ENCODE assay signal across 8 mouse cellular contexts in genomic region chr11:53849588-53850320, GRCm38 (mm10). TPM values are rescaled to one million over a fixed set of nuclear protein-coding genes. Genes with fewer than 3 reads are reported as not detected.
DNase-seq lines count a peak whose midpoint lies in the region; ATAC-seq and TF ChIP-seq lines count a peak whose summit lies in the region.

No protein-coding gene starts in this region.

- H3K27ac ChIP-seq in bone marrow macrophage, adult 2 months (ENCODE audit: insufficient read depth, low read depth, low read length): no peak overlapping the region
- 0 out of 2 replicates have a peak overlapping the region, but pooled peaks have one; percentile 25 for H3K27ac ChIP-seq in embryonic facial prominence, embryonic 15.5 days (replicated peaks)
- 0 out of 2 replicates have a peak overlapping the region, but pooled peaks have one; percentile 42 for H3K27ac ChIP-seq in heart, embryonic 10.5 days
- H3K27ac ChIP-seq in kidney, embryonic 15.5 days: no peak overlapping the region
- H3K27ac ChIP-seq in liver, embryonic 14.5 days: no peak overlapping the region
- no peak overlapping the region for H3K27ac ChIP-seq in neural tube, embryonic 11.5 days (ENCODE audit: low read depth, low read length)
- H3K27ac ChIP-seq in stomach, embryonic 16.5 days (ENCODE audit: low read length): peak overlapping the region; percentile 60; the same call in 1 of the 2 replicates

- H3K36me3 ChIP-seq in C2C12 (ENCODE audit: control insufficient read depth, insufficient read depth): no peaks in the 10 kb centered on the region
- no peaks in the 10 kb centered on the region for H3K36me3 ChIP-seq in embryonic facial prominence, embryonic 15.5 days
- H3K36me3 ChIP-seq in heart, embryonic 10.5 days: no peaks in the 10 kb centered on the region
- no peaks in the 10 kb centered on the region for H3K36me3 ChIP-seq in kidney, embryonic 15.5 days
- no peaks in the 10 kb centered on the region for H3K36me3 ChIP-seq in liver, embryonic 14.5 days (replicated peaks; ENCODE audit: control insufficient read depth, insufficient read depth, low read depth)
- H3K36me3 ChIP-seq in neural tube, embryonic 11.5 days (ENCODE audit: control insufficient read depth, insufficient read depth, low read length): no peaks in the 10 kb centered on the region
- H3K36me3 ChIP-seq in stomach, embryonic 16.5 days (ENCODE audit: control insufficient read depth, insufficient read depth, low read length): no peaks in the 10 kb centered on the region

- peak; percentile 89 for DNase-seq in heart, embryonic 10.5 days (ENCODE audit: low spot score)
- DNase-seq in liver, embryonic 14.5 days (ENCODE audit: low read depth in 3 of 3, low spot score in 3 of 3): peak; percentile 24 to 30 (median 25)
- peak; percentile 81 for DNase-seq in neural tube, embryonic 11.5 days (ENCODE audit: low spot score)

- H3K79me3 ChIP-seq in C2C12 (ENCODE audit: low read depth): no peaks in the 10 kb centered on the region

- no peaks in the 10 kb centered on the region for H3K4me1 ChIP-seq in bone marrow macrophage, adult 2 months (ENCODE audit: control insufficient read depth, insufficient read depth, low read length)
- H3K4me1 ChIP-seq in embryonic facial prominence, embryonic 15.5 days: 0 out of 2 replicates have a peak, but pooled peaks cover 5% of the 10 kb centered on the region
- peaks cover 5% of the 10 kb centered on the region; the same call in 1 of the 2 replicates for H3K4me1 ChIP-seq in heart, embryonic 10.5 days
- peaks cover 9% of the 10 kb centered on the region; the same call in 1 of the 2 replicates for H3K4me1 ChIP-seq in kidney, embryonic 15.5 days
- no peaks in the 10 kb centered on the region; a peak in 2 of 4 replicates for H3K4me1 ChIP-seq in liver, embryonic 14.5 days (replicated peaks; ENCODE audit: control insufficient read depth in 2 of 2, insufficient read depth in 2 of 2, low read length in 1 of 2)
- no peaks in the 10 kb centered on the region for H3K4me1 ChIP-seq in neural tube, embryonic 11.5 days (ENCODE audit: control insufficient read depth, insufficient read depth, low read length)
- H3K4me1 ChIP-seq in stomach, embryonic 16.5 days (ENCODE audit: control insufficient read depth, insufficient read depth, low read length): peaks cover 18% of the 10 kb centered on the region

- H3K4me2 ChIP-seq in embryonic facial prominence, embryonic 15.5 days (replicated peaks): peak overlapping the region; percentile 21; the same call in 1 of the 2 replicates
- peak overlapping the region; percentile 35; the same call in 1 of the 2 replicates for H3K4me2 ChIP-seq in kidney, embryonic 15.5 days
- no peak overlapping the region; the same call in 1 of the 2 replicates for H3K4me2 ChIP-seq in liver, embryonic 14.5 days (ENCODE audit: low read depth)
- H3K4me2 ChIP-seq in neural tube, embryonic 11.5 days (ENCODE audit: low read depth): no peak overlapping the region
- peak overlapping the region; percentile 9; the same call in 1 of the 2 replicates for H3K4me2 ChIP-seq in stomach, embryonic 16.5 days (ENCODE audit: low read depth, low read length)

- H3K9ac ChIP-seq in embryonic facial prominence, embryonic 15.5 days: no peak overlapping the region
- no peak overlapping the region for H3K9ac ChIP-seq in kidney, embryonic 15.5 days
- H3K9ac ChIP-seq in liver, embryonic 14.5 days (replicated peaks): no peak overlapping the region
- H3K9ac ChIP-seq in neural tube, embryonic 11.5 days (ENCODE audit: low read length): no peak overlapping the region
- H3K9ac ChIP-seq in stomach, embryonic 16.5 days (ENCODE audit: low read length): 0 out of 2 replicates have a peak overlapping the region, but pooled peaks have one; percentile 32

- H3K79me2 ChIP-seq in C2C12 (ENCODE audit: control insufficient read depth, insufficient read depth): no peaks in the 10 kb centered on the region

- no peak overlapping the region for H3K4me3 ChIP-seq in C2C12 (ENCODE audit: insufficient read depth, poor library complexity, severe bottlenecking)
- no peak overlapping the region for H3K4me3 ChIP-seq in bone marrow macrophage, adult 2 months (ENCODE audit: insufficient read depth, low read length)
- H3K4me3 ChIP-seq in embryonic facial prominence, embryonic 15.5 days (replicated peaks): peak overlapping the region; percentile 3; the same call in 1 of the 2 replicates
- H3K4me3 ChIP-seq in heart, embryonic 10.5 days: no peak overlapping the region
- no peak overlapping the region for H3K4me3 ChIP-seq in kidney, embryonic 15.5 days (replicated peaks)
- H3K4me3 ChIP-seq in liver, embryonic 14.5 days (ENCODE audit: insufficient read depth in 1 of 2, low read depth in 2 of 2, low read length in 2 of 2): no peak overlapping the region
- H3K4me3 ChIP-seq in neural tube, embryonic 11.5 days (ENCODE audit: low read depth, low read length): no peak overlapping the region
- H3K4me3 ChIP-seq in stomach, embryonic 16.5 days (replicated peaks; ENCODE audit: low read length): no peak overlapping the region

- no peaks in the 10 kb centered on the region for H3K27me3 ChIP-seq in C2C12 (ENCODE audit: control insufficient read depth, insufficient read depth, insufficient read length)
- no peaks in the 10 kb centered on the region for H3K27me3 ChIP-seq in embryonic facial prominence, embryonic 15.5 days
- 0 out of 2 replicates have a peak, but pooled peaks cover 4% of the 10 kb centered on the region for H3K27me3 ChIP-seq in heart, embryonic 10.5 days (ENCODE audit: insufficient read depth, poor library complexity, severe bottlenecking)
- H3K27me3 ChIP-seq in kidney, embryonic 15.5 days: no peaks in the 10 kb centered on the region
- H3K27me3 ChIP-seq in liver, embryonic 14.5 days (ENCODE audit: control insufficient read depth, insufficient read depth, low read length): no peaks in the 10 kb centered on the region
- H3K27me3 ChIP-seq in neural tube, embryonic 11.5 days (ENCODE audit: control insufficient read depth, insufficient read depth, low read length): no peaks in the 10 kb centered on the region
- no peaks in the 10 kb centered on the region for H3K27me3 ChIP-seq in stomach, embryonic 16.5 days (ENCODE audit: control insufficient read depth, insufficient read depth, low read length)

- WGBS in embryonic facial prominence, embryonic 15.5 days: 20% methylated on average over 9 of the region's 9 CpGs
- 26% methylated on average over 9 of the region's 9 CpGs for WGBS in heart, embryonic 10.5 days
- WGBS in kidney, embryonic 15.5 days: 29% methylated on average over 9 of the region's 9 CpGs
- WGBS in liver, embryonic 14.5 days (ENCODE audit: insufficient replicate concordance): 29% methylated on average over 9 of the region's 9 CpGs
- 33% methylated on average over 9 of the region's 9 CpGs for WGBS in neural tube, embryonic 11.5 days
- 30% methylated on average over 9 of the region's 9 CpGs for WGBS in stomach, embryonic 16.5 days

- H3ac ChIP-seq in C2C12 (ENCODE audit: control insufficient read depth, insufficient read length, low read depth): peak overlapping the region; percentile 51

- no peak; the same call in 1 of the 2 replicates for ATAC-seq in embryonic facial prominence, embryonic 15.5 days (ENCODE audit: insufficient number of reproducible peaks, low FRiP score, low TSS enrichment, low read depth)
- ATAC-seq in kidney, embryonic 15.5 days (replicated peaks; ENCODE audit: low FRiP score): peak; percentile 77
- ATAC-seq in liver, embryonic 14.5 days (ENCODE audit: insufficient read depth): no peak
- peak; percentile 41; the same call in 1 of the 2 replicates for ATAC-seq in neural tube, embryonic 11.5 days (ENCODE audit: insufficient read depth, low FRiP score, low TSS enrichment)
- ATAC-seq in stomach, embryonic 16.5 days (ENCODE audit: insufficient read depth, low FRiP score): peak; percentile 84

- TF ChIP-seq EP300 in liver, embryonic 14.5 days (IDR thresholded peaks at IDR 0.05; ENCODE audit: low read depth): no peak

- TF ChIP-seq POLR2A in bone marrow macrophage, adult 2 months (IDR thresholded peaks at IDR 0.05; ENCODE audit: borderline replicate concordance, low read depth, low read length): no peak

- H3K9me3 ChIP-seq in embryonic facial prominence, embryonic 15.5 days (replicated peaks): no peaks in the 10 kb centered on the region
- H3K9me3 ChIP-seq in heart, embryonic 10.5 days: no peaks in the 10 kb centered on the region
- no peaks in the 10 kb centered on the region for H3K9me3 ChIP-seq in kidney, embryonic 15.5 days (replicated peaks)
- H3K9me3 ChIP-seq in liver, embryonic 14.5 days (ENCODE audit: control insufficient read depth, low read length): no peaks in the 10 kb centered on the region
- H3K9me3 ChIP-seq in neural tube, embryonic 11.5 days (ENCODE audit: control insufficient read depth, low read length): no peaks in the 10 kb centered on the region
- H3K9me3 ChIP-seq in stomach, embryonic 16.5 days (replicated peaks; ENCODE audit: control insufficient read depth, low read length): no peaks in the 10 kb centered on the region

- peak; percentile 63 for TF ChIP-seq CTCF in C2C12 (IDR thresholded peaks at IDR 0.05; ENCODE audit: control insufficient read depth, insufficient read depth, insufficient read length)
- TF ChIP-seq CTCF in bone marrow macrophage, adult 2 months (IDR thresholded peaks at IDR 0.05; ENCODE audit: low read depth, low read length): peak; percentile 59
- TF ChIP-seq CTCF in liver, embryonic 14.5 days (IDR thresholded peaks at IDR 0.05; ENCODE audit: low read depth): peak; percentile 84

RNA-seq across cellular contexts. Expression of gene Gm12216, which starts 9.3 kb away (rescaled TPM):
- polyA plus RNA-seq in C2C12 (2012; fragmentation: generic; extraction: Trizol): 0.49 TPM
- 1.0 and 1.7 TPM in 2 replicates for polyA plus RNA-seq in bone marrow macrophage, adult 2 months (2012; ENCODE audit: insufficient read depth, insufficient read length, missing spikeins)
- 1.3 and 1.6 TPM in 2 replicates for polyA plus RNA-seq in embryonic facial prominence, embryonic 15.5 days (2015; fragmentation: Nextera tagmentation; extraction: Ambion mirVana)
- 0.15 and 0.27 TPM in 2 replicates for polyA plus RNA-seq in heart, embryonic 10.5 days (2016; fragmentation: Nextera tagmentation; extraction: Ambion mirVana)
- polyA plus RNA-seq in kidney, embryonic 15.5 days (2015; fragmentation: Nextera tagmentation; extraction: Ambion mirVana): 1.3 and 1.6 TPM in 2 replicates
- 0.15 TPM in 1 of 2 replicates, not detected in the other for polyA plus RNA-seq in liver, embryonic 14.5 days (2012; rRNA removed)
- 0.14 TPM in 1 of 2 replicates, not detected in the other for polyA plus RNA-seq in liver, embryonic 14.5 days (2014; fragmentation: Nextera tagmentation; extraction: Ambion mirVana)
- not detected in 2 replicates for polyA plus RNA-seq in neural tube, embryonic 11.5 days (2014; fragmentation: Nextera tagmentation; extraction: Ambion mirVana)
- polyA plus RNA-seq in stomach, embryonic 16.5 days (2015; fragmentation: Nextera tagmentation; extraction: Ambion mirVana): 2.0 and 2.4 TPM in 2 replicates

RNA-seq across cellular contexts. Expression of gene Slc22a5, which starts 41.7 kb away (rescaled TPM):
- polyA plus RNA-seq in C2C12 (2012; fragmentation: generic; extraction: Trizol): 2.9 TPM
- polyA plus RNA-seq in bone marrow macrophage, adult 2 months (2012; ENCODE audit: insufficient read depth, insufficient read length, missing spikeins): 11.3 and 11.7 TPM in 2 replicates
- 8.5 TPM in 2 replicates for polyA plus RNA-seq in embryonic facial prominence, embryonic 15.5 days (2015; fragmentation: Nextera tagmentation; extraction: Ambion mirVana)
- polyA plus RNA-seq in heart, embryonic 10.5 days (2016; fragmentation: Nextera tagmentation; extraction: Ambion mirVana): 7.7 and 9.9 TPM in 2 replicates
- polyA plus RNA-seq in kidney, embryonic 15.5 days (2015; fragmentation: Nextera tagmentation; extraction: Ambion mirVana): 12.6 and 14.1 TPM in 2 replicates
- polyA plus RNA-seq in liver, embryonic 14.5 days (2012; rRNA removed): 1.5 and 1.7 TPM in 2 replicates
- 1.9 and 2.6 TPM in 2 replicates for polyA plus RNA-seq in liver, embryonic 14.5 days (2014; fragmentation: Nextera tagmentation; extraction: Ambion mirVana)
- 7.8 and 8.7 TPM in 2 replicates for polyA plus RNA-seq in neural tube, embryonic 11.5 days (2014; fragmentation: Nextera tagmentation; extraction: Ambion mirVana)
- 9.4 and 10.7 TPM in 2 replicates for polyA plus RNA-seq in stomach, embryonic 16.5 days (2015; fragmentation: Nextera tagmentation; extraction: Ambion mirVana)

Comparison
In these comparisons a context has a peak if more than half of its experiments do, and no peak if none do; other contexts are left out.
1. H3K27ac ChIP-seq: peak in embryonic facial prominence, embryonic 15.5 days (single experiment), heart, embryonic 10.5 days (single experiment) and stomach, embryonic 16.5 days (single experiment); none in bone marrow macrophage, adult 2 months (single experiment), kidney, embryonic 15.5 days (single experiment), liver, embryonic 14.5 days (single experiment) and neural tube, embryonic 11.5 days (single experiment).
2. ATAC-seq: peak in kidney, embryonic 15.5 days (single experiment), neural tube, embryonic 11.5 days (single experiment) and stomach, embryonic 16.5 days (single experiment); none in embryonic facial prominence, embryonic 15.5 days (single experiment) and liver, embryonic 14.5 days (single experiment).
3. H3K4me2 ChIP-seq: peak in embryonic facial prominence, embryonic 15.5 days (single experiment), kidney, embryonic 15.5 days (single experiment) and stomach, embryonic 16.5 days (single experiment); none in liver, embryonic 14.5 days (single experiment) and neural tube, embryonic 11.5 days (single experiment).
4. DNase-seq: peak in every context shown above with its lines; median percentile 89 in heart, embryonic 10.5 days; 81 in neural tube, embryonic 11.5 days; 25 in liver, embryonic 14.5 days.
5. Peak in every context shown above with its lines, with median percentiles within 50 percentile points of each other: CTCF ChIP-seq.